15 mouse cellular contexts compared by ENCODE assay signal in the genomic region with DNA sequence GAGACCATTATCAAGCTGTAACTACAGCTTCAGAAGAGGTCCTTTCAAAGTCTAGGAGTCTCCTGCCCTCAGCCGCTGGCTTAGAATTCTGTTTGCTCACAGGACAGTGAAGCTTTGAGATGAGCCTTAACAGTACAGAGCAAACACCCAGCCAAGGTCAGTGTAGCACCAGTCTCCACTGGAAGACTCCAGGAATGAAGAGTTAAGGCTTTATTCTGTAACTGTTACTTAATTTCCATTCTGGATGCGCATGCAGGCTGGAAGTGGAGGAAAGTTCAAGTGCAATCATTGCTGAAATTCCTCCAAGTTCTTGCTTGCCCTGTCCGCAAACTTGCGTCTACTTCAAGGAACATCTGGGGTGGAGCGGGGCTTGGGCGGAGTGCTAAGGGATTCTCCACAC.
DNase-seq lines count a peak whose midpoint lies in the region.
"Had no signal": no experiment of that assay in that cellular context is flagged by ENCODE, and none has a peak within 500 bp of the region (broad histone marks: within the 10 kb centered on the region; RNA-seq: fewer than 3 reads in every experiment).

No protein-coding gene starts in this region.

- peak; percentile 19 for DNase-seq in adrenal gland, postnatal 10 days
- no peak for DNase-seq in adrenal gland, postnatal 25 days
- peak; percentile 58 for DNase-seq in ES-CJ7 (ENCODE audit: low read depth, low spot score)
- DNase-seq in R1 (ENCODE audit: low read depth, low spot score), result peak; percentile 13
- peak; percentile 33 for DNase-seq in fat pad, adult 2 months (ENCODE audit: extremely low read depth, low read depth, low spot score)
- DNase-seq in MN1 (ENCODE audit: low spot score), result no peak
- DNase-seq in frontal cortex, adult 2 months (ENCODE audit: extremely low spot score in 1 of 2, low spot score in 1 of 2), result no peak
- DNase-seq: cerebellum, adult 11-12 months; cerebellum, adult 8-10 months; cerebellum, postnatal 36 days; embryo, embryonic 11 days; forebrain, postnatal 0 days; gastrocnemius, postnatal 25 days; heart, adult 11 months; kidney, adult 8-10 months had no signal

Comparison
In these comparisons a context has a peak if more than half of its experiments do, and no peak if none do; other contexts are left out.
1. DNase-seq: peak in adrenal gland, postnatal 10 days (single experiment), ES-CJ7 (single experiment), R1 (single experiment) and fat pad, adult 2 months (single experiment); none in adrenal gland, postnatal 25 days (single experiment), MN1 (single experiment) and frontal cortex, adult 2 months (0 of 2).